Mouse (Mus musculus) megakaryocyte-erythroid progenitor cell, adult 5-6 weeks (primary cell): ENCODE data around the gene Zic1. TPM values are rescaled to one million over a fixed set of nuclear protein-coding genes. Genes with fewer than 3 reads are reported as not detected.

Experiments used
- ATAC-seq: replicated peaks from 2 replicates; pipeline ENCODE4 v1.8.0; 2016; ENCODE audit warnings: mild to moderate bottlenecking, inconsistent platforms; ENCODE audit not compliant: severe bottlenecking, poor library complexity, low FRiP score, low TSS enrichment
- total RNA-seq, 2 experiments: library from RNA; stranded (forward) in 1 of 2; stranded (reverse) in 1 of 2; fragments of 200-1000, 215-1000 nt in 1 of 2; fragments of >200 nt in 1 of 2; fragmentation: Nextera tagmentation in 1 of 2; gene quantifications; 2 replicates each; pipeline ENCODE4 v1.2.3; 2014 to 2017

The Zic1 gene
- total RNA-seq, 2 experiments from 2014 or later, result not detected

- ATAC-seq, result no peak
These were observed 3.8 kb upstream of the Zic1 start for GRCm38 (mm10) chr9:91369293-91369991.

- ATAC-seq, result no peak
These were observed 3.3 kb upstream of the Zic1 start for GRCm38 (mm10) chr9:91368946-91369292.

DNA sequence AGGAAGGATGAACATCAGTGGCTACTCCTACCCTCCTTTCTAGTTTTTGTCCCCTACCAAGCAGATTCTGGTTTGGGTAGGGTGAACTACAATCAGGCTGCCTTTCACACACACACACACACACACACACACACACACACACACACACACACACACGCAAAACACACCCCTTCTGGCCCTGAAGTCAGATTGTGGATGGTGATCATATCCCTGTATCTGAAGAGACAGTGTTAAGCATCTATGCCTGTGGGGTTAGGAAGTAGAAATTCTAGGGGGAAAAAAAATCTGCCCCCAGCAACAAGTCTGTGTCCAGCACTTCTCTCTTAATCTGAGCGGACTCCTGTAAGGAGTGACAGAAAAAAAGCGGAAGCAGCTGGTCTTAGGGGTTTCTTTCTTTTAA, 2.5 kb upstream of the Zic1 start:
- no peak for ATAC-seq

DNA sequence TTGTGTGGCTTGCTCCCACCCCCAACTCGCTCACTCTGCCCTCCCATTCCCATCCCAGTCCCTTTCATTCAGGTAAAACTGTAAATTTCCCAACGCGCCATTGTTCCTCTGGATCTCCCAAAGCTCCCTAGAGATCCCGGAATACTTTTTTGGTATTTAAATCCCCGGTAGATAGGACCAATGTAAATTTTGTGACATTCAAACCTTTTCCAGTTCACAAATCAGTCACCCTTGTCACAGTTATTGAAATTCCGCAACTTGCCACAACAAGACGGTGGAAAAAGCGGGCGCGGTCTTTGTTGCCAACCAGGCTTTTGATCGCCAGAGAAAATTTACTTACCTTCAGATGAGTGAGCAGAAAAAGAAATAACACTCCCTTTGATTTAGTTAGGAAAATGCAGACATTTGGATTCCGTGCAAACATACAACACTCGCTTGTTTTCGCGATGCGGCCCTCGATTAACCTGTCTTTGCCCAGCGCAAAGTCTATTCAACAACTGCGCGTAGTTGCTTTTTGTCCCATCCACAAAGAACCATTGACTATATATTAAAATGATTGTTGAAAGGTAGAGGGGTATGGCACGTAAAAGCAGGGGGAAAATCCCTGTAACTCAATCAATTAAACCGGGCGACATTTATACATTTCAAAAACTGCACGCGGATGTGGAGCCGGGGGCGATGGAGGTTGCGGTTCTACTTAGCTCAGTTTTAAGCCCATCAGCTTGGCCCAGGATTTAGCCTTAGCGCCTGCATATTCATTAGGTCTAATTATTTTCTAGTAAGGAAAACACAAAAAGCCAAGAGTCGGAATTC, 1.6 kb upstream of the Zic1 start:
- no peak for ATAC-seq

- ATAC-seq, result no peak
These were observed 802 bp upstream of the Zic1 start for GRCm38 (mm10) chr9:91366226-91366998.

GRCm38 (mm10) chr9:91364971-91365501, 574 bp downstream of the Zic1 start:
- ATAC-seq, result no peak

DNA sequence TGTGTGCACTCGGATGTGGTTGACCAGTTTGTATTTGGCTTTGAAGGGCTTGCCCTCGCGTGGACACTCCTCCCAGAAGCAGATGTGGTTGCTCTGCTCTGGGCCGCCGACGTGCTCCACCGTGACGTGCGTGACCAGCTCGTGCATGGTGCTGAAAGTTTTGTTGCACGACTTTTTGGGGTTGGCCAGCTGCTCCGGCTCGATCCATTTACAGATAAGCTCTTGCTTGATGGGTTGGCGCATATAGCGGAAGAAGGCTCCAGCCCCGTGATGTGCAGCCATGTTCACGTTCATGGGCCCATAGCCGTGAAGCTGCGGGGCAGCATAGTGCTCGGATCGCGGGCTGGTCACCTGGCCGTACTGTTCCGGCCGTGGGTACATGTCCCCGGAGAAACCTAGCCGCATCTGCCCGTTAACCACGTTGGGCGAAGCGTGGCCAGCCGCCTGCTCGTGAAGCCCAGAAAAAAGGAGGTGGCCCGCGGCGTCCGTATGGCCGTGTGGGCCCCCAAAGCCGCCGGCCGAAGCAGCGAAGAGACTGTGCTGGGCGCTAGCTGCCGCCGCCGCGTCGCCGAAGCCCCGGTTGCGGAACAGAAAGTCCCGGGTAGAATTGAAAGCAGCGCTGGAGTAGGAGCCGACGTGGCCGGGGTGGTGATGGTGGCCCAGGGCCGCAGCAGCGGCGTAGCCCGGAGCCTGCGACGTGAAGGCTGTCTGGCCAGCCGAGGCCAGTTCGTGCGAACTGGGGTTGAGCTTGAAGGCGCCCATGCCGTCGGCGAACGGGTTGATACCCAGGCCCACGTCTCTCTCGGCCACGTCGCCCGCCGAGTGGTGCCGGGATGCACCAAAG, 1.3 kb downstream of the Zic1 start:
- peak; percentile 44 for ATAC-seq

DNA sequence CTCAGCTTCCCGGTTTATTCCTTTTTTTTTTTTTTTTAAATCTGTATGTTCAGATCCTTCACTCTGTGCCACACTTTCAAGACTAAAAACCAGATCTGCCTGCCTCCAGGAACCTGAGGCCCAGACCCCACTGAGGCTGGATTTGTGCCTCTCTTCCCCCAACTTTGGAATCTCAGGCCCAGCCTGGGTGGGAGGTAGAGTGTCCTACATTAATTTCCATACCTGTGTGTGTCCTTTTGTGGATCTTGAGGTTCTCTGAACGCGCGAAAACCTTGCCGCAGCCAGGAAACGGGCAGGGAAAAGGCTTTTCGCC, 1.8 kb downstream of the Zic1 start:
- no peak for ATAC-seq

GRCm38 (mm10) chr9:91363011-91363730, 2.4 kb downstream of the Zic1 start:
- no peak for ATAC-seq

DNA sequence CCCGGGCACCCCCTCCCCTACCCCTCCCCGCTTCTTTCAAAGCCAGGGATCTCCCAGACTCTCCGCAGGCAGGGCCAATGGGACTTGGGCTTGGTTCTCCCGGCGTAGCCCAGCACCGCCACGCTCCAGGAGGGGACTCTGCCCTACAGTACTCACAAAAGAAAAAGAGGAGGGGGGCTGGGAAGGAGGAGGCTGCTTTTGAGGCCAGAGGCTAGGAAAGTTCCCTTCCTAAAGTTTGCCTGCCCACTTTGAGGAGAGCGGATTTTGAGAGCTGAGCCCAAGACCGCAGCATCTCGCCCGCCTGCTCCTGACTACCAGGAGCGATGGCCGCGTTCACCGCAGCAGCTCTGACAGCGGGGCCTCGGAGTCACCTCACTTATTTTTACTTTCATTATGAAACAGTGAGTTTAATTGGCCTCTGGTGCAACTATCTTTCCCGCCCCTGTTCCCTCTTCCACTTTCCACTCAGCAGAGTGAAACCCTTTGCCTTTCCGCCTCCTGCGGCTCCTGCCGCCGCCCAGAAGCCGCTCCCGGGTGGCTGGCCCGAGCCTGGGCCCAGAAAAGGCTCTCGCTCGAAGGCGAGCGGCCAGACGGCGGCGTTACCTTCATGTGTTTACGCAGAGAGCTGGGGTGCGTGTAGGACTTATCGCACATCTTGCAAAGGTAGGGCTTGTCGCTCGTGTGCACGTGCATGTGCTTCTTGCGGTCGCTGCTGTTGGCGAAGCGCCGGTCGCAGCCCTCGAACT, 3.6 kb downstream of the Zic1 start, which contains the start of gene Zic4:
TSS of gene Zic4 (plus strand) at position 558 of the 746 bp plus-strand sequence.
- ATAC-seq, result peak; percentile 49; the same call in 1 of the 2 replicates

DNA sequence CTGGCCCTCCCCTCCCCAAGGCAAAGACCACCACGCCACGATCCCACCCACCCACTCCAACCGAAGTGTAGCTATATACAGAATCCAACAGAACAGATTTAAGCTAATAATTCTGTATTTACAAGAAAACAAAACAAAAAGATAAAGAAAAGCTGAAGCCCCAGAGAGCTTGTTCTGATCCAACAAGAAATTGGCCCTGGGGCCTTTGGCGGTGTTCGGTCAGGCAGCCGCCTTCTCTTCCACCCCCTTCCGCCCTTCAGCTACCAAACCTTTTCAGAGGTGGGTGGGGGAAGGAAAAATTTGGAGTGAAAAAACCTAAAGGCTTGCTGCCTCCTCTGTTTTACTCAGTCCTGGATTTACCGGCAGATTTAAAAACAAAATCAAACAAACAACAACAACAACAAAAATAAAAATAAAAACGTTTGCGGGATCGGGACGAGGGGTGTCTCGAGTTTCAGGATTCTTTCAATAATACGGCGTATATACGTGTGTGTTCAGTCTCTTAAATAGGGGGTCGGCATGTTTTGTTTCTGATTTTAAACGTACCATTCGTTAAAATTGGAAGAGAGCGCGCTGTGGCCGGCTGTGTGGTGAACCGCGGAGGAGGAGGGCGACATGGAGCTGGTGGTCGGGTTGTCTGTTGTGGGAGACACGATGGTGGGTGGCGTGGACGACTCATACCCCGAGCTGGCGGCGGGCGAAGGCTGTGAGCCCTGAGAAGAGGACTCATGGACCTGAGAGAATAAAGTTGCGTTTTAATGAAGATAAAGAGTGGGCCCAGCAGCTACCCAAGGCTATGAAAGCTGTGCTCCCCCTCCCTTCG, 4.4 kb downstream of the Zic1 start:
- ATAC-seq, result no peak

DNA sequence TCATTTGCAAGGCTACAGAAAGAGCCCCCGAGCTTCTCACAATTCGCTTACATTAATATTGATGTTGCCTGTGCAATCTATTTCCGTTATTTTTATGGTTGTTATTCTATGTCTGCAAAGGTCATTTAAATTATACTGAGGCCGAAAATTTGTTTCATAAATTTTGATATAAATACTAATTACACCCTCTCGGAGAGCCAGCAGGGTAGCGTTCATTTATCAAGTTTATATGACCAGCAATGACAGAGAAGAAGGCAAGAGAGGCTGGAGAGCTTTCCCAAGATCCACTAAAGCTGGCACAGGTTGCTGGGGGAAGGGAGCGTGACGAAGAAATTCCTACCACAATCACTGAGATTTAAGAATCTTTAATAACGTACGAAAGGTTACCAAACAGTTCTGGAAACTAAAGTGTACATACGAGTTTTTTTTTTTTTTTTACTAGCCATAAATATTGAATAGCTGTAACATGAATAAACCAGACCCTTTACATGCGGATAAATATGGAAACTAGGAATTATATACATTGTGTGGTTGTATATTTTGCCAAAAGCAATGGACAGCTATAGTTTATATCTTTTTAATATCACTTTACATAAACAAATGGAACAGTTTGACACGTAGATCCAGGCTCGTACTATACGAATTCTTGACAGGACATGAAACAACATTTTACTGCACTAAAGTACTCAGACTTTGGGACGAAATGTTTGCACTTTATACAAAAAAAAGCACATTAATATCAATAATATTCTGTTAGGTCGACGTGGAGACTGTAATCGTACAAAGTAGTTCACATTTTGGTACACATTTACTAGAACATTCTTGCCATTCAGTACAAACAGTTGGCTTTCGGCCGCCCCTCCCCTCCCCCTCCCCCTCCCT, 5.2 kb downstream of the Zic1 start:
- no peak for ATAC-seq

GRCm38 (mm10) chr9:91358851-91359687, 6.5 kb downstream of the Zic1 start:
- no peak for ATAC-seq

- no peak for ATAC-seq
These were observed 8.3 kb downstream of the Zic1 start for GRCm38 (mm10) chr9:91357321-91357720.

DNA sequence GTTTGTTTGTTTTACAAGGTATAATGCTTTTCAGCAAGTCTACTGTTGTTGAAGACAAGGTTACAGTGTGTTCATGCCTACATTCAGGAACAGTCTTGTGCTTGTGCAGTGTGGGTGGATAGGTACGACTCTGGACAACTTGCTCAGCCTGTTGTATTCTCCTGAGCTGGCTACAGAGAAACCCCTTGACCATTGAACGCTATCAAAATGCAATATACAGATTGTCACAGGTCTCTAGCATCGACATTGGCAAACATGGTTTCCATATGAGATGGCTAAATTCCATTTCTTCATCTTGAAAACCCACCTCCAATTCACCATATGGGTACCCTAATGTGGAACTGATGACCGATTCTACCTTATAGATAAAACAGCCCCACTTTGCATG, 9.3 kb downstream of the Zic1 start:
- ATAC-seq, result no peak
